Mouse (Mus musculus) spleen, adult 2 months (tissue): Measurements from ENCODE around the gene Plpp6.

Experiments used
- CTCF ChIP-seq: fragments of 200-500 bp; IDR thresholded peaks from 2 replicates; pipeline ENCODE4 v1.5.1; 2011; ENCODE audit warnings: mild to moderate bottlenecking, inconsistent platforms; ENCODE audit not compliant: insufficient read depth, insufficient read length, insufficient replicate concordance; ENCODE audit errors: extremely low read depth
- POLR2A ChIP-seq: fragments of 200-500 bp; IDR thresholded peaks from 2 replicates; pipeline ENCODE4 v1.6.1; 2011; ENCODE audit warnings: low read depth, low read length, inconsistent platforms

GRCm38 (mm10) chr19:28974862-28975611 is 11.3 kb downstream of the Plpp6 start:
- TF ChIP-seq CTCF (peak; percentile 88), POLR2A (no peak)
